Mouse (Mus musculus) E14TG2a.4 (cell line): ENCODE data around the gene Vps8.
A peak's percentile ranks its signal among the peaks of the same experiment; 100 is the strongest.

ENCODE experiments used
- H3K27me3 ChIP-seq: 2 replicates; pipeline ENCODE4 v1.6.1; 2014; ENCODE audit warnings: low read length, control low read depth; ENCODE audit not compliant: insufficient read depth
- H3K36me3 ChIP-seq: 2 replicates; pipeline ENCODE4 v1.6.1; 2014; ENCODE audit warnings: low read length, control low read depth; ENCODE audit not compliant: insufficient read depth
- H3K4me1 ChIP-seq: replicated peaks from 2 replicates; pipeline ENCODE4 v1.6.1; 2014; ENCODE audit warnings: low read depth, low read length, control low read depth
- H3K4me3 ChIP-seq: replicated peaks from 2 replicates; pipeline ENCODE4 v1.5.1; 2014; ENCODE audit warnings: mild to moderate bottlenecking, low read length
- H3K9me3 ChIP-seq: 2 replicates; pipeline ENCODE4 v1.6.1; 2014; ENCODE audit warnings: low read length, control low read depth
- CTCF ChIP-seq: conservative IDR thresholded peaks from 2 replicates; pipeline ENCODE4 v1.5.1; 2014; ENCODE audit warnings: low read length
- NANOG ChIP-seq: IDR thresholded peaks from 2 replicates; pipeline ENCODE4 v1.6.1; 2014; ENCODE audit warnings: borderline replicate concordance, low read length, mixed read lengths
- POU5F1 ChIP-seq: IDR thresholded peaks from 2 replicates; pipeline ENCODE4 v1.6.1; 2014; ENCODE audit warnings: low read length, borderline replicate concordance

The Vps8 gene

GRCm38 (mm10) chr16:21398345-21399051 lies 24.4 kb upstream of the Vps8 start:
- TF ChIP-seq POU5F1 (no peak), NANOG (no peak), CTCF (no peak)
- peaks cover 69% of the 10 kb centered on the region for H3K27me3 ChIP-seq
- peaks cover 43% of the 10 kb centered on the region for H3K4me1 ChIP-seq
- H3K9me3 ChIP-seq: no peaks in the 10 kb centered on the region
- H3K4me3 ChIP-seq: no peak overlapping the region
- no peaks in the 10 kb centered on the region for H3K36me3 ChIP-seq

DNA sequence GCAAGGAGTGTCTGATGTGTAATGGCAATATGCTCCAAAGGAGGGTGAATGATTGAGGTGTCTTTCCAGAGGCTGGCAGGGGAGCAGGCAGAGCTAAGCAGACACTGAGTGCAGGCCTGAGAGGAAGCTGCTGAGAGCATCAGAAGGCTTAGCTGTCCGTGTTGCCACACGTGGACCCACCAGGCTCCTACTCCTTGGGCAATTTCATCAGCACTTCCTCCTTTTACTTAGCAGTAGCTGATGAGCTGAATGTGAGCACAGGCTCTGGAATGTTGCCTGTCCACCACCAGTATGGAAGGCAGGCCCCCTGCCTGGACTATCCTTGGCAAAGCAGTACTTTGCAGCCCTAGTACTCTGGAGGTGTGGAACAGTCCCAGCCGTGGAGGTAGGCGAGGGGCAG lies 23.0 kb upstream of the Vps8 start:
- Histone ChIP-seq H3K4me1 (peaks cover 38% of the 10 kb centered on the region), H3K9me3 (no peaks in the 10 kb centered on the region), H3K4me3 (no peak overlapping the region), H3K27me3 (peaks cover 77% of the 10 kb centered on the region), H3K36me3 (no peaks in the 10 kb centered on the region)
- no peak for TF ChIP-seq POU5F1
- TF ChIP-seq CTCF: no peak
- no peak for TF ChIP-seq NANOG

DNA sequence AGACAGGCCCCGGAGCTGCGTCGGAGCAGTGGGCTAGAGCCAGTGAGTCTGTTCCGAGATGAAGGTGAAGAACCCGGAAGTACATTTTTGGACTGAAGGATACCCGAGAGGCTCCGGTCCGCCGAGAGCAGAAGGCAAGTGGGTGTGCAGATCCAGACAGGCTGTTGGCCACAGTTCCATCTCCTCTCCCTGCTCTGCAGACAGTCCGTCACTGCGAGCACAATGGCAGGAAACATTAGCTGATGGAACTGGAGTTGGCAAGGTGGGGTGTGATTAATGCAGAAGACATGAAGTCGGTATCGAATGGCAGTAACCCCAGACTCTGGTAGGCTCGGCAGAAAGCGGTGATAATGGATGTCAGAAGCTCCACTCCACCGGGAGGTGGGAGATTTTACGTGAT lies 20.9 kb upstream of the Vps8 start:
- Histone ChIP-seq H3K9me3 (no peaks in the 10 kb centered on the region), H3K4me1 (peaks cover 23% of the 10 kb centered on the region), H3K36me3 (no peaks in the 10 kb centered on the region), H3K4me3 (peak overlapping the region; percentile 10; the same call in 1 of the 2 replicates), H3K27me3 (peaks cover 63% of the 10 kb centered on the region)
- TF ChIP-seq POU5F1 (no peak), NANOG (no peak), CTCF (no peak)

GRCm38 (mm10) chr16:21403402-21403801 lies 19.5 kb upstream of the Vps8 start:
- TF ChIP-seq CTCF: no peak
- TF ChIP-seq POU5F1: no peak
- TF ChIP-seq NANOG: no peak
- Histone ChIP-seq H3K9me3 (no peaks in the 10 kb centered on the region), H3K4me1 (peaks cover 12% of the 10 kb centered on the region), H3K4me3 (no peak overlapping the region), H3K36me3 (no peaks in the 10 kb centered on the region), H3K27me3 (peaks cover 53% of the 10 kb centered on the region)

- H3K36me3 ChIP-seq: no peaks in the 10 kb centered on the region
- H3K27me3 ChIP-seq: peaks cover 43% of the 10 kb centered on the region
- no peak overlapping the region for H3K4me3 ChIP-seq
- peaks cover 9% of the 10 kb centered on the region; the same call in 1 of the 2 replicates for H3K4me1 ChIP-seq
- no peaks in the 10 kb centered on the region for H3K9me3 ChIP-seq
- TF ChIP-seq NANOG (no peak), POU5F1 (no peak), CTCF (no peak)
These were observed 18.3 kb upstream of the Vps8 start for GRCm38 (mm10) chr16:21404631-21405030.

DNA sequence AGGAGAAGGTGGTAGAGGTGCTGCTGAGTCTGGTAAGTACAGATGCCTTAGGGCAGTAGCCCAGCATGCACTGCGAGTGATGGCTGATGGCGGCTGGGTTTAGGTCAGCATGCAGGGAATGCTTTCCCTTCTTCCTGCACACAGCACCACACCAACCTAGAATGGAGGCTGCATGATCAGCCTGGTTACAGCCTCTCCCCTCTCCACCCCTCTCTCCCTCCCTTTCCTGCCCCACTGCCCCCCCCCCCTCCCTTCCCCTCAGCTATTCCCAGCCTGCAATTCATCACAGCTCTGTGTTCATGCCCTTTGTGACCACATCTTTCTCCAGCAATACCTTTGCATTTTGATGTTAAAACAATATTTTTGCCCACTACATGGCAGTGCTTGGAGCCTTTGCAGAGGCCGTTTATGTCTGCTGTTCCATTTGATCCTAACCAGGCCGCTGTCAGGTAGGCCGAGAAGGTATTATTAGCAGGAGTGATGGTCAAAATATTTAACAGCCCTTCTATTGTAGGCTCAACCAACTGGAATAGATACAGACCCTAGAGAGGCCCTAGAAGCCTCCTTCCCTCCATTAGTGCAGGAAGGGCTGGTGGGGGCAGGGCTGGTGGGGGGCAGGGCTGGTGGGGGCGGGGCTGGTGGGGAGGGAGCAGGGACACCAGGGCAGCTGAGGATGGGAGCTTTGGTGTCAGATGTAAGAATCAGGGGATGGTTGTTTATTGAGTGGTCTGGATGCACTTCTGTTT lies 17.5 kb upstream of the Vps8 start:
- peaks cover 40% of the 10 kb centered on the region for H3K27me3 ChIP-seq
- H3K4me1 ChIP-seq: peaks cover 9% of the 10 kb centered on the region; the same call in 1 of the 2 replicates
- TF ChIP-seq NANOG: no peak
- no peak for TF ChIP-seq CTCF
- no peak for TF ChIP-seq POU5F1
- no peaks in the 10 kb centered on the region for H3K9me3 ChIP-seq
- H3K36me3 ChIP-seq: no peaks in the 10 kb centered on the region
- H3K4me3 ChIP-seq: no peak overlapping the region

- H3K4me3 ChIP-seq: no peak overlapping the region
- no peaks in the 10 kb centered on the region for H3K9me3 ChIP-seq
- H3K4me1 ChIP-seq: peaks cover 9% of the 10 kb centered on the region; the same call in 1 of the 2 replicates
- peaks cover 39% of the 10 kb centered on the region for H3K27me3 ChIP-seq
- TF ChIP-seq NANOG: no peak
- TF ChIP-seq POU5F1: no peak
- no peak for TF ChIP-seq CTCF
- H3K36me3 ChIP-seq: no peaks in the 10 kb centered on the region
These were observed 16.8 kb upstream of the Vps8 start for GRCm38 (mm10) chr16:21406136-21406535.

- Histone ChIP-seq H3K9me3 (no peaks in the 10 kb centered on the region), H3K4me3 (no peak overlapping the region), H3K36me3 (no peaks in the 10 kb centered on the region), H3K4me1 (no peaks in the 10 kb centered on the region), H3K27me3 (peaks cover 7% of the 10 kb centered on the region; the same call in 1 of the 2 replicates)
- no peak for TF ChIP-seq NANOG
- no peak for TF ChIP-seq CTCF
- TF ChIP-seq POU5F1: no peak
These were observed 11.1 kb upstream of the Vps8 start for GRCm38 (mm10) chr16:21411779-21412178.
